Mouse (Mus musculus) spleen, adult 12 weeks (tissue): Measurements from ENCODE around the gene Atxn2.

Experiments used
- DNase-seq: peaks from one replicate; pipeline ENCODE4 v3.0.0; 2022; ENCODE audit warnings: low spot score

Atxn2 gene

DNA sequence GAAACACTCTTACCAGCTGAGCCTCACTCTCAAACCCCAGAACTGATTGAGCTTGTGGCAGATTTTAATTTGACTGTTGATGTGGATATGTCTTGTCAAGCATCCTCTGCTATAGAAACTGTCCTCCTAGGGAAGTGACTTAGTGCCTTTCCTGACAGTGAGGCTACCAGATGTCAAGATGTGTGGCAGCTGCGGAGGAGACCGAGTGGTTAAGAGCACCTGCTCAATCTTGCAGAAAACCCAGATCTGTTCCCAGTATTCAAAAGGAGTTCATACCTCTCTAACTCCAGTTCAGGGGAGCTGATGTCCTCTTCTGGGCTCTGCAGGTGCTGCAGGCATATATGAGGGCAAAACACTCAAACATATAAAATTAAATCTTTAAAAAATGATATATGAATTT, 53.9 kb downstream of the Atxn2 start:
- no peak for DNase-seq

DNA sequence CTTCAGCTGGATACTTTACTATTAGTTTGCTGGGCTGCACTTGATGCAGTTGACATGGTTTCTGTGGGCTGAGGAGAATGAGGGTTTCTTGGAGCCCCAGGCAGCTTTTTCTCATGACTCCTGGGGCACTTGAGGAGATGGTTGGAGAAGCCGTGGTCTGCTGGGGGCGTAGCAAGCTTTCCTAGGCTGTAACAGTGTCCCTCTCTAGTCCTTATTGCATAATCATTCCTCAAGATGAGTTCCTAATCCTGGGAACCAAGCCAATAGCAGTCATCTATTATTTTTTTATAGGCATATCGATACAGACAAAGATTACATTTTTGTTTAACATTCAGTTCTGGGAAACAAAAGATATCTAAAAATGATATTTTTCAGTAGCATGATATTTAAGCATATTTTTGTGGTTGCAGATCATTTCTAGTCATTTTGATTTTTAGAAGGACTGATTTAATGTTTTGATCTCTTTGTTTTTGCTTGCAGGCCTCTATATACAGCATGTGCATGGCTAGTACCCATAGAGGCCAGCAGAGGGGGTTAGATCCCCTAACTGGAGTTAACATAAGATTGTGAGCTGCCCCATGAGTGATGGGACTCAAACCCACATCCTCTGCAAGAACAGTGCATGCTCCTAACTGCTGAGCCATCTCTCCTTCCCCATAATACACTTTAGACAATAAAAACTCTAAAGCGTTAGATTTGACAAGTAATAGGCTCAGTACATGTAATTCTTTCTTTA, 55.1 kb downstream of the Atxn2 start:
- DNase-seq = no peak

DNA sequence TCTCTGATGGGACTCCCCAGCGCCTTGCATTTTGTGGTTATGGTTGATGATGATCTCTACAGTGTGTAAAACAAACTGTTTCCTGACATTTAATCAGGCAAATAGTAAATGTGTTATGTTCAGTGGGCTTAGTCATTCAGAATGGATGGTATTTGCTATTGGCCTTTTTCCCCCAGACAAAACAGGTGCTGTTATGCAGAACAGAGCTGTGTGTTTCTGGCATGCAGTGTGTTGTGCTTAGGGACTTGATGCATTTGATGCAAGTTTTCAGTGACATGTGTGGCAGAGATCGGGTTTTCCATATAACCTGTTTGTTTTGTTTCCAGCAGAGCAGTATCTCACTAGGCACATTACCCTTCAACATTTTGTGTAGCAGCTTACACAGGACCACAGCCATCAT, 56.4 kb downstream of the Atxn2 start:
- no peak for DNase-seq

DNA sequence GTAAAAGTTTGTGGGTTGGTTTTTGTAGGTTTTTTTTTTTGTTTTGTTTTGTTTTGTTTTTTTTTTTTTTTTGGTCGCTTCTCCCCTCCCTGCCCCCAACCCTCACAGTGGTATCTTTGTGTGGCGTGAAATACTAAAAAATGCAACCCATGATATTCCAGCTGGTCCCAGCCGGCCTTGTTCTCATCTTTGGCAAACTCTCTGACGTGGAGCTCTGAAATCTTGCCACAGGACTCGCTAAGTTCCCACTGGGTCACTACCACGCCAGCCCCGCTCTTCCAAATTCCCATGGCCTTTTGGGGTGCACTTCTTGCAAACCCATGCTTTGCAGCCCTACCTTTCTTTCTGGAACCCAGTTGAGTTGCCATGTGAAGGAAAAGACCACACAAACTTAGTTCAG, 58.7 kb downstream of the Atxn2 start:
- DNase-seq = no peak

DNA sequence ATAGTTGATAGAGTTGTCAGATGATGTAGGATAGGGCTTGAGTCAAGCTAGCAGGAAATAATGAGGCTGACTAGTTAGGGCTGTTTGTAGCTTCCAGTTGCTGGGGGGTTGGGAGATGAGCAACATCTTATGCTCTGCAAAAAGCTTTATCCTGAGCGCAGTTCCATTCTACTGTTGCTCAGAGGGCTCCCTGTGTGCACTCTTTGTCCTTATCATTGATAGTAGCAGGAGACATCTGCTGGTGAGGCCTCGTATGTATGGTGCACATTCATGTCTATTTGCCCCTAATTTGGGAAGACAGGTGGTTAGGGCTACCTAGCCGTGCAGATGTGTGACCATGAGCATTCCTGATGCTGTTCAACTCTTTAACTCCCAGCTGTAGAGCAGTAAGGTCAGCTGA, 60.5 kb downstream of the Atxn2 start:
- DNase-seq = no peak

DNA sequence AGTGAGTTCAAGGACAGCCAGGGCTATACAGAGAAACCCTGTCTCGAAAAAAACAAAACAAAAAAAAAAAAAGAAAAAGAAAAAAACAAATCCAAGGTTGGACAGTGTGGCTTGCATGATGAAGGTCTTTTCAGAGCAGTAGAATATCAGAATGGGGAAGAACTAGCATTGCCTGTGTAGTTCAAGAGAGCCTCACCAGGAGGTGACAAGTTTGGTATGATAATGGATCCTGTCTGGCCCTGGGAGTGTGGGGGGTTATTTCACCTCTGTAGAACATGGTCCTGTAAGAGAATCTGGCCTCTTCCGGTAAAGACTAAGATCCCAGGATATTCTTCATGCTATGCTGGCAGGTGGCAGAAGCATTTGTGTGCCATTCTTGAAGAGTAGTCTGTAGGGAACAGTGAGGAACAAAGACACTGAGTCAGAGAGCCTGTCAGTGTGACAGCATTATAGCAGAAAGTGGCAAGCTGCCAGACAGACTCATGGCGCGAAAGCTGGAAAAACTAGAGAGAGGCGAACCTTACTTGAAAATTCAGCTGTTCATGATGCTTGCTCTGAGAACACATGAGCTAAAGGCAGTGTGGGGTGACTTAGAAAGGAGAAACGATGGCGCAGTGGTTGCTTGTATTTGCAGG, 67.5 kb downstream of the Atxn2 start:
- no peak for DNase-seq

DNA sequence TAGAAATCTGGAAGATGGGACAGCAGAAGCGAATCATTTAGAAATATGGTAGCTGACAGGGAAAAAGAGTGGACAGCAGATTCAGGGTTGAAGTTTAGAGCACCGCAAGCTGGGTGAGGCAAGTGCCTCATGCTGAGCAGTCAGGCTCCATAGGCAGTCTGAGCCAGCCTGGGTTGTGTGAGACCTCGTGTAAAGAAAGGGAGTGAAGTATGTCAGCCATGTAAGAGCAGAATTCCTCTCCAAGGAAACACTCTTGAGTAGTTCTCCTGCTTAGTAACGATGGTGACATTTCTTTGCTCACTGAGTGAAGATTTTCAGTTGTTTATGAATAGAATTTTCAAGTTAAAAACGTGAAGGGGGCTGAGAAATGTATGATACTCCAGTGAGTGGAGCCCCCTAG, 69.0 kb downstream of the Atxn2 start:
- DNase-seq = no peak

DNA sequence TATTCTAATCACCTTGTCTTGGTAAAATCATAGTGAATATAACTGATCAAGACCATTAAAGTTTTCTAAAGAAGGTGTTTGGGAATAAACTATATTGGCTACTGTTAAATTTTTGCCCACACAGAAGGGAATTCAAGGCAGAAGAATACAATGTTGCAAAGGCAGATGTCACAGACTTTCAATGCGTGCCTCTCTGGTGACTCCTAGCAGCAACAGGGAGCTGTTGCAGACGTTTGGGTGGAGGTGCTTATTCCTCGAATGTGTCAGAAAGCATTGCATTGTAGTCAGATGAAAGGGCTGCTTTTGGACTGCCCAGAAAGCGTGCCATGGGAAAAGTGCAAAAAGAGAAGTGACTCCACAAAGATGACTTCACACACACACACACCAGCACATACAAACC, 71.3 kb downstream of the Atxn2 start:
- DNase-seq = no peak

DNA sequence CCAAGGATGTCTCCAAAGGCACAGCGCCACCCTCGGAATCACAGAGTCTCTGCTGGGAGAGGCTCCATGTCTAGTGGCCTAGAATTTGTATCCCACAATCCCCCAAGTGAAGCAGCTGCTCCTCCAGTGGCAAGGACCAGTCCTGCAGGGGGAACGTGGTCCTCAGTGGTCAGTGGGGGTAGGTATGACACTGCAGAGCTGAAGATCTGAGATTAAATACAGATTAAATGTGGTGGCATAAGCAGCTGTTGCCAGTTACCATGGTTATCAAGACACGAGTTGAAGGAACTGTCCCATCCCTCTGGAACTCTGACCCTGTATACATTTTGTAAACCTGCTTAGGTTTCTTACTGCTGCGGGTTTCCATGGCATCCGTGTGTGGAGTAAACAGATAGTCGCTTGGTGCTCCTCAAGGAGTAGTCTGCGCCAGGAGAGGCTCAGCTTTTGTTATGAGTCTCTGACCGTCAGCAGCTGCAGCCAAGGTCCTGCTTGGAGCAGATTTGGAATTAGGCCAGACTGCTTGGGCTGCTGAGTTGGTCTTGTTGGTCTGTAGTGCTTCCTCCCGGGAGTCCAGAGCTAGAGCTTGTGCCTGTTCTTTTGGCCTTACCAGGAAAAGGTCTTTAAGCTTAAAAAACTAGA, 72.8 kb downstream of the Atxn2 start:
- no peak for DNase-seq

DNA sequence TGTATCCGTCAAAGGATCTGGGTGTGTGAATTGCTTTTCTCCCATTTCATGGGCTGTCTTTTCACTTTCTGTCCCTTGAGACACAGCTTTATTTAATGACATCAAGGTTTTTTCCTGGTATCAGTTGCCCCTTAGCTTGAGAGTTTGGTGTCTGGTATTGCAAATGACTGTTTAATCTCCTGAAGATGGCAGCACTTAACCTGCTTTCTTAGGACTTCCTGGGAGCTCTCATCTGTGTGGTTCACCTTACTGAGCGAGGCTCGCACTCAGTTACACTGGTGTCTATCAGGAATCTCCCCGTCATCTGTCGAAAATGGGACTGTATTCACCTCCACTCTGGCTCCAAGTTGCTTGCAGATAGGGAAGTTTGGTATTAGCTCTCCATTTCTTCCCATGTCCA, 79.9 kb downstream of the Atxn2 start:
- no peak for DNase-seq

DNA sequence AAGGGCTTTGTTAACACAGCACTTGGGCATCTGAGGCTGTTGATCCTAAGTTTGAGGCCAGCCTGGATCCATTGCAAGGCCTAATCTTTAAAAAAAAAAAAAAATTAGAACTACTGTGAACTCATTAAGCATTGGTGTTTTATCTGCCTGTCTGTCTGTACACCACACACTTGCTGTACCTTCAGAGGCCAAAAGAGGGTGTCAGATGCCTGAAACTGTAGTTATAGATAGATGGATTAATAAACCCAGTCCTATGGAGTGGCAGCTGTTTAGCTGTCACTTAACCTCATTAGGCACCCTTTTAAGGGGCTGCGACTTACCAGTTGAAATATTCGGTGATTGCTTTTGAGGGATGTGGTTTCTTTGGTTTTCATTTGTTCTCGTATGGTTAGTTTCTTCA, 84.7 kb downstream of the Atxn2 start:
- no peak for DNase-seq

DNA sequence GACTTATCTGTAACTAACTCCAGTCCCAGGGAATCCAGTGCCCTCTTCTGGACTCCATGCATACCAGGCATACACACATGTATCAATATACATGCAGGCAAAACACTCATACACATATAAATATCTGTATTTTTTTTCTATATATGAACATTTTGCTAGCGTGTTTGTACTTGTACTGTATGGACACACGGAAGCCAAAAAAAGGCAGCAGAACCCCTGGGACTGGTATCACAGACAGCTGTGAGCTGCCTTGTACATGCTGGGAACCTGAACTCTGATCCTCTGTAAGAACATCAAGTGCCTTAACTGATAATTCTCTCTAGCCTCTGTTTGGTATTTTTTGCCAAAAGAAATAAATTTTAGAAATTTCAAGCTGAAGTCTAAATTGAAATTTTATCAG, 87.3 kb downstream of the Atxn2 start:
- DNase-seq = no peak

DNA sequence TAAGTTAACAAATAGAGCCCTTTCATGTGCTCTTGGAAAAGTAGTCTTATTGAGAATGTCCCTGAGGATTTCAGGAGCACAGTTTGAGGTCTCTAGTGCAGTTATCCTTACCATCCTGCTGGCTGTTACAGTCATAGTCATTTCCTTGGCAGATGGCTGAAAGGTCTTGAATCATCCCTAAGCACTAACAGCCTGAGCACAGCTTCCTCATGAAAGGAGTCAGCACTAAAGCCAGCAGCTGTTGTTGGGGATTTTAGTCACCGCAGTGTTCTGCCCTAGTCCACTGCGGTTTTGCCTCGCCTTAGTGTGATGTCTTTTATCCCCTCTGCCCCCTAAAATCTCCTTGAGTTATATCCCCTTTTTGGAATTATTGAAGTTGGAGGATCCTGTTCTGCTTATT, 96.0 kb downstream of the Atxn2 start:
- no peak for DNase-seq

DNA sequence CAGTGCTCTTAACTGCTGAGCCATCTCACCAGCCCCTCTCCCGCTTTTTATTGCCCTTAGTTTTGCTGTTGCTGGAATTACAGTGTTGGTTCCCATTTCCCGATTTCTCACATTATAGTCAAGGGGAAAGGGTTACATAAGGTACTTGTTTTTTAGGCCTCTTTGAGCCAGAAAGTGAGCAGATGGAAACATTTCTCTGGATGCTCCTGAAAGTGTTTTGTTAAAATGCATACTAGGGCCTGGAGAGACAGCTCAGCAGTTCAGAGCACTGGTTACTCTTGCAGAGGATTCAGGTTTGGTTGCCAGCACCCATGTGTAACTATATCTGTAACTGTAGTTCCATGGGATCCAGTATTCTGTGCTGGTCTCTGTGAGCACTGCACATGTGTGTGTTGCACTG, 97.1 kb downstream of the Atxn2 start:
- no peak for DNase-seq

DNA sequence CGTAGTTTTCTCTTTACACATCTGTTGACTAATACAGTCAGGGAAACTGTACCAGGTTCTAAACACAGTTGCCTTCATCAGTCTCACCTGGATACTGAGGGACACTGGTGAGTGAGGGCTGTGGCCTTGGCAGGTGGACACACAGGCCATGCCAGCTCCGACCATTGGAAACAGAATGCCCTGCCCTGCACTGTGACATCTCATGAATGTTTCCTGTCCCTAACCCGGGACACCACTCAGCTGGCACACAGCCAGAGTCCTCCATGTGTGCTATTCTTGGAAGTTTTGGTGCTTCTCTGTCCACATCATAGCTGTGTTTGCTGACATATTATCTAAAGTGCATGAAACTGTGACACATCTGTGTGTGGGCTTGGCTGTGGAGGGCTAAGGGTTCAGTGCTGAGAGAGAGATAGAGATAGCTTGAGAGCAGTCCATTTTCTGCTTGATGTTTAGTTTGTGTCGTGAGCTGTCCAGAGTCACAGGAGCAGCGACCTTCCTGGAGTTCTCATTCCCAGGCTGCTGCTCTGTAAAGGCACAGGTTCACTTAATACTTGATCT, 98.6 kb downstream of the Atxn2 start:
- no peak for DNase-seq

DNA sequence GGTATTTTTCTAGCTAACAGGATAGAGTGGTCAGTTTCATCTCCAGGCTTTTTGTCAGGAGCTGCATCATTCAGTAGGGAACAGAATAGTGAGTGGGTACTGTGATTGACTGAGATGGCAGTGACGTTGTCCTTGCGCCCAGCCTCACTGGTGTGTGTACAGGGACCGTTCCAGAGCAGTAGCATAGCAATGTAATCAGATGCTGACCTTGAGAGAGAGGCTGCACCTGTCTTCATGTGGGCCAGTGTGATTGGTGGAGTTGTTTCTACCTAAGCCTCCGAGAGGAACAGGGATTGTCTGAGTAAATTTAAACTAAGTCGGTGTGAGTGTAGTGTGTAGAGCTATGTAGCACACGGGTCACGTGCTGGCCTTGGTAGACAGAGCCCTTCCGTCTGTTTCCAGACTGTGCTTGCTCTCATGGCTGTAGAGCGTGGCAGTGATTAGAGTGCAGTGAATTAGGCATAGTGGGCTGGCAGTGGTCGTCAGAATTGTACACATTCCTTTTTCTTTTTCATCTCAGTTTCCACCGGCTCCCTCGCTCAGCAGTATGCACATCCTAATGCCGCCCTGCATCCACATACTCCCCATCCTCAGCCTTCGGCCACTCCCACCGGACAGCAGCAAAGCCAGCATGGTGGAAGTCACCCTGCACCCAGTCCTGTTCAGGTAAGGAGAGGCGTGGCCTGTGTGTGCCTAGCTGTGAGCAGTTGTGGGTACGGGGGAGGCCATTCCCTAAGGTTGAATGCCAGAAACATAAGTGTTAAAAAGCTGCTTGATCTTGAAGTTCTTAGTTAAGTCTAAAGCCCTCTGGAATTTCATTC, 99.4 kb downstream of the Atxn2 start:
- DNase-seq = no peak

DNA sequence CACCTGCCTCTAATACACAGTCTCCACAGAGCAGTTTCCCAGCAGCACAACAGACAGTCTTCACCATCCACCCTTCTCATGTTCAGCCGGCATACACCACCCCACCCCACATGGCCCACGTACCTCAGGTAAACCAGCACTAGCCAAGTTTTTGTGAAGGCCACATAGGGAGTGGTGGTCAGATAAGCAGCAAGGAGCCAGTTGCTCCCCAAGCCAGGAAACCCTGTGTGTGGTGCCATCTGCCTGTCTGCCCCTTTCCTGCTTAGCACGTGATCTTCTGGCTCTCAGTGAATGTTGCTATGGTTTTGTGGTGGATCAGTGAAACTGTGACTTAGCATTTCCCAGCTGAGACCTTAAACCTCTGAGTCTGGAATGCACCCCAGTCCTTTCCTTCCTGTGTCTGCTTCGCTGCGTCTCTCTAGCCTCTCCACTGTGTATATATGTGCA, 100.4 kb downstream of the Atxn2 start:
- no peak for DNase-seq

DNA sequence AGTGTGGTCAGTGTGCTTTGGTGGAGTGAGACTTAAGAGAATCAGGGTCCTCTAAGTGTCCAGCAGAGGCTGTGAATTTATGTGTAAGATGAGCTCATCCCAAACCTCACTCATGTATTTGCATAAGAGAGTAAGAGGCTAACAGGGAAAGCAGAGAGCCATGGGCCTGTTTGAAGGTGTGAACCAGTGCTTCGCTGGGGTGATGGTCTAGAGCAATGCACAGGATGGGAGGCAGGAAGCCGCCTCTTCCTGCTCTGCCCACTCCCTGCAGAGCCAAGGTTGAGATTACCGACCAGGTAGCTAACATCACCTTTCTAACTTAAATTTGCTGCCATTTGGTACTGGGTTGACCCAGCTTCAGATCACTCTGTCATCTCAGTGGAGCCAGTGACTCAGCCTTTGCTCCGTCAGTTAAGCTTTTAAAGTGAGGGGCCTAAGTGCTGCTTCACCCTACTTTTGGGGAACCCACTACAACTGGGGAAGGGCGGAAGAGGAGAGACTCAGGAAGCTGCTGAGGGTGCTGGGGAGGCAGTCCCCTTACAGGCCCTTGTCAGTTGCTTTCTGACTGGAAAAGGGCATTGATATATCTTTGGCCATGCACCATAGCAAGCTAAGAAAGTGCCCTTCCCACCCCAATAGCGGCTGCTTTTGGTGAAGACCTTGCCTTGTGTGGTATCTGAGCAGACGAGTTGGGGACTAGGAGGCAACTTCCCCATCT, 101.5 kb downstream of the Atxn2 start:
- DNase-seq = no peak

DNA sequence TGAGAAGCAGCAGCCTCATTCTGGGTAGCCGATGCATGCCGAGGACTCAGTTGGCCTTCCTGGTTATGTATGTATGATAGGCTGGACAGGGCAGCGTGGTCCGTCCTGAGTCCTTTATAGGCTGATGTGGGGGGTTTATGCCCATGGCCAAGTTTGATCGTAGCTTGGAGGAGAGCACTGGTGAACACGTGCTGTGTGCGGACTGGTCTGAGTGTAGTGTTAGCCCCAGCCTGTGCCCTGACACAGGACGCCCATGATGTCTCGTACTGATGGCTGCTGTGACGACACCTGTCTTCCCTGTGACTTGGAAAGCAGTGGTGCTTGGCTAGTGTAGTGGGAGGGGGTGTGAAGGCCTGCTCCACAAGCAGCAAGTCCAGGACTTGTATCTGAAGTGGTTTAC, 102.6 kb downstream of the Atxn2 start:
- DNase-seq = no peak

DNA sequence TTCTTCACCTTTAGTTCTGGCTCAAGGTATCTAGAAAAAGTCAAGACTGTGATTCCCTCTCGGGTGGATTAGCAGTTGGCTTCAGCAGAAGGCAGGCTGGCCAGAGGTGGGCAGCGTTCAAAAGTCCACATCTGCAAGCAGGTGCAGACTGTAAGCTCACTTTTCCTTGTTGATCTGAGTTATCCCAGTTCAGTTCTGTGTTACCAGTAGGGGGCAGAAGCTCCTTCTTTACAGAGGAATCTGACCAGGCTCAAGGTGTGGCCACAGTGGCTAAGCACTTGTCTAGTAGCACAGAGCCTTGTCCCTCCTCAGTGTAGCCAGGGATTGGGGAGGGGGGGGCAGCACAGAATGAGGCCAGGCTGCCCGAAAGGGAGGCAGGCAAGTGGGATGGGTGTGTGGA, 103.9 kb downstream of the Atxn2 start:
- no peak for DNase-seq

DNA sequence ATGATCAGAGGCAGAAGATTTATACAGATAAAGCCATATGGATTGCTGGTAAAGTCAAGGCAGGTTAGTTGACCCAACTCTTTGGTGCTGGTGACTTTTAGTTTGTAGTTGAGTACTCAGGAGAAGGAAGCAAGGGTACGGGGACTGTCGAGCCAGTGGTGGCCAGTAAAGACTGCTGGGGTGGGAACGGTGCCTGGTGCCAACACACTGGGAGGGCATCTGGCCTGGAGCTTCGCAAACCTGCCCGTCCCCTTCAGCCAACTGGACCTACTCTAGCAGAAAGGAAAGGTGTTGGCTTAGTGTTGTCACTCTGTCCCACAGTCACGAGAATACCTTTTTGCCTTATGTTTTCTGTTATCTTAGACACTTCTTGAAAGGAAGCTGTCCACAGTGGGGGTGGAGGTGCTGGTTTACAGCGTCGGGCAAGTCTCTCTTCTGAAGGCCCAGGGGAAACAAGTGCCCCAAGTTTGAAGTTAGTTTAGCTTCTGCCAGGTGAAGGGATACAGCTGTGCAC, 104.8 kb downstream of the Atxn2 start:
- no peak for DNase-seq

DNA sequence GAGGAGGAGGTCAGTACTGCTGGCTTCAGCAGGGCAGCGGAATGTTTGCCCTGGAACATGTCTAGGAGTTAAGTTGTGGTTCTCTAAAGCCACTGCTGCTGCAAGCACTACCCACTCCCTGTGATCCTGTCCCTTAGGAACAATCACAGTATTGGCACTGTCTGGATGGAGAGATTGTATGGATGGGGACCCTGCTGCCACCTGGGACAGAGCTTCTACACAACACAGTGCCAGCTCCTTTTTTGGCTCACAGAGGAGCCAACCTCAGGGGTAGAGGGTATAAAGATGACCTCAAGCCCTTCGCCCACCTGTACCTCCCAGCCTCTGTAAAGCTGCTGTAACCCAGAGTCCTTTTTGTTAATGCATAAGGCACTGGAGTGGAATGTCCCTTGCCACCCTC, 105.5 kb downstream of the Atxn2 start:
- DNase-seq = no peak
